Mouse (Mus musculus): ENCODE results near the gene Tmem88.

DNA sequence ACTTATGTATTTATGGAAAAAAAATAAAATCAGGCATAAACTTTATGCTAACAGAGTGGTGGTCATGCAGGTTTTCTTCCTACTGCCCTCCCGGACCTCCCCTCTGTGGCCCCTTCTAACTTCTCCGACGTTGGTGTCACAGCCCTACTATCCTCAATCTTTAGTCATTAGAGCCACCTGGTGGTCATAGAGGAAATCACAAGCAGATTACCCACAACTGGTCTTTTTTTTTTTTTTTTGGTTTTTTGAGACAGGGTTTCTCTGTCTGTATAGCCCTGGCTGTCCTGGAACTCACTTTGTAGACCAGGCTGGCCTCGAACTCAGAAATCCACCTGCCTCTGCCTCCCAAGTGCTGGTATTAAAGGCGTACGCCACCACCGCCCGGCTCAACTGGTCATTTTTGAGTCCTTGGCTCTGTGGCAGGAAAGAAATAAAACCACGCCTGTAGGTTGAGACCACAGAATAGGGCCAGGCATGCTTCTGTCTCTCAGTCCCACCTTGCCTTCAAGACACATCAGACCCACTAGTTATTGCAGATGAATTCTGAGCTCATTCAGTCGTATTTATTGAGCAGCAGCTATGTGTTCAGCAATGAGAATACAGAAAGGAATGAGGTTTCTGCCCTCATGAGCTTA, 7.5 kb downstream of the Tmem88 start:
- TF ChIP-seq CTCF (IDR thresholded peaks at IDR 0.05), result peak; percentile 81
- 0 out of 2 replicates have a peak, but pooled peaks have one; percentile 23 for TF ChIP-seq EP300 (IDR thresholded peaks at IDR 0.05)
